Mouse (Mus musculus) kidney, adult 9 months (tissue): ENCODE measurements around the gene Tgfbr3l.

Experiments
- DNase-seq: peaks from one replicate; pipeline ENCODE4 v3.0.0; 2022

Gene Tgfbr3l

DNA sequence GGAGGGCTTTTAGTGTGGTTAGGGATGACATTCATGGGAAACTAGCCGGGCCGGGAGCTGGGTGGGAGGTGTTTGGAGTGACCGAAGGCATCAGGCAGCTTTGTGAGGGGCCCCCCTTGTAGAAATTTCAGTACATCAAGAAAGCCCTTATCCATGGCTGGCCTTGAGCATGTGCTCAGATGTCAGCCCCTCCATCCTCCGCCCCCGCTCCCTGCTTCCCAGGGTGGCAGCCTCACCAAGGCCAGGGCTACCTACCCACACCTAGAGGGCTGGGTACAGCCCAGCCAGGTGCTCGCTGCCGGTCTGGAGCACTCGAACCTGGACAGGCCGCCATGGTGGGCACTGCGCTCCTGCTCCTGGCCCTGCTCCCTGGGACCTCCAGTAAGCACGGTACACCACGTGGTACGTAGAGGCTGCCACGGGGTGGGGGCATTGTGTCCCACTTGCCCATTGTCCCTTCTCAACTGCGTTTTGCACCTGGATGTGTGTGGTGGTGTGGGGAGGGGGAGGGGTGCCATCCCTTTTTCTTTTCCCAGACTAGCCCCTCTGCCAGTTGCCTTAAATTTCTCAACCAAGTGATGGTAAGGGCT lies at the start of gene Tgfbr3l:
Gene Tgfbr3l, plus strand, starts transcription at position 264 of the 590 bp plus-strand sequence.
- DNase-seq, result no peak

DNA sequence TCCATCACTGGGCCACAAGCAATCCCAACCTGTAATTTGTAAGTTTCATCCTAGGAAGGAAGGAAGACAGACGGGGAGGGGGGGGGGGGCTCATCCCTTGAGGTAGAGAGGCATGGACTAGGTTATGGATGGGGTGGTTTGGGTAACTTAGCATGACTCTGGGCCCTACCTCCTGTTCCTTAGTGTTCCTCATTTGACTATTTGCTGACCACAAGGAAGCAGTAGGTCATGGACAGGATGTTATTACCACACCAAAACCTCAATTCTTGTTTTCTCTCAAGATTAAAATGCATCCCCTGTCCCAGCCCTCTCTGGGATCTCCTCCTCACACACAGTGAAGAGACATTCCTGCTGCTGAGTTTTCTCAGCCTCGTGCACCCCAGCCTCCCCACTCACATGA lies 46.7 kb upstream of the Tgfbr3l start:
- no peak for DNase-seq

DNA sequence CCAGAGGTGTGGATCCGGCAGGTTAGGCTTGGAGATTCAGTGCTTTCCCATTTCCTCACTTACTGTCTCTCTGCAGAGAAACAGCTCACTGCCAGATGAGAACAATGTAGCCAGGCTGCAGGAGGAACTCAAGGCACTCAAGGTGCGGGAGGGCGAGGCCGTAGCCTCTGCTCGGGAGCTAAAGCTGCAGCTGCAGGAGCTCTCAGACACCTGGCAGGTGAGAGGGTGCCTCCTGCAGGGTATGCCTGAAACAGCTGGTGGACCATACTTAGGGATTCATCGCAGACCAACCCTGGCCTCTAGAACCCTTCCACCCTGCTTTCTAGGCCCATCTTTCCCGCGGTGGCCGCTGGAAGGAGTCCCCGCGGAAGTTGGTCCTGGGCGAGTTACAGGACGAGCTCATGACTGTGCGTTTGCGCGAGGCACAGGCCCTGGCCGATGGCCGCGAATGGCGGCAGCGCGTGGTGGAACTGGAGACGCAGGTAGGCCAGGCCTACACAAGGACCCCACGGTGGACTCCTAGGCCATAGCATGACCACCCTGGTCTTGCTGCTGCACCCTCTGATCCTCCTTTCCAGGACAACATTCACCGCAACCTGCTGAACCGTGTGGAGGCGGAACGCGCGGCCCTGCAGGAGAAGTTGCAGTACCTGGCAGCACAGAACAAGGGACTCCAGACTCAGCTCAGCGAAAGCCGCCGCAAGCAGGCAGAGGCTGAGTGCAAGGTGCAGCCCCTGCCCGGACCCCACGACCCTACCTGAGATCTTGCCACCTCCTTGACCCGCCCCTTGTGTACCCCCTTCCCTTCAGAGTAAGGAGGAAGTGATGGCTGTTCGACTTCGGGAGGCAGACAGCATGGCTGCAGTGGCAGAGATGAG lies 42.5 kb upstream of the Tgfbr3l start:
- DNase-seq, result no peak

DNA sequence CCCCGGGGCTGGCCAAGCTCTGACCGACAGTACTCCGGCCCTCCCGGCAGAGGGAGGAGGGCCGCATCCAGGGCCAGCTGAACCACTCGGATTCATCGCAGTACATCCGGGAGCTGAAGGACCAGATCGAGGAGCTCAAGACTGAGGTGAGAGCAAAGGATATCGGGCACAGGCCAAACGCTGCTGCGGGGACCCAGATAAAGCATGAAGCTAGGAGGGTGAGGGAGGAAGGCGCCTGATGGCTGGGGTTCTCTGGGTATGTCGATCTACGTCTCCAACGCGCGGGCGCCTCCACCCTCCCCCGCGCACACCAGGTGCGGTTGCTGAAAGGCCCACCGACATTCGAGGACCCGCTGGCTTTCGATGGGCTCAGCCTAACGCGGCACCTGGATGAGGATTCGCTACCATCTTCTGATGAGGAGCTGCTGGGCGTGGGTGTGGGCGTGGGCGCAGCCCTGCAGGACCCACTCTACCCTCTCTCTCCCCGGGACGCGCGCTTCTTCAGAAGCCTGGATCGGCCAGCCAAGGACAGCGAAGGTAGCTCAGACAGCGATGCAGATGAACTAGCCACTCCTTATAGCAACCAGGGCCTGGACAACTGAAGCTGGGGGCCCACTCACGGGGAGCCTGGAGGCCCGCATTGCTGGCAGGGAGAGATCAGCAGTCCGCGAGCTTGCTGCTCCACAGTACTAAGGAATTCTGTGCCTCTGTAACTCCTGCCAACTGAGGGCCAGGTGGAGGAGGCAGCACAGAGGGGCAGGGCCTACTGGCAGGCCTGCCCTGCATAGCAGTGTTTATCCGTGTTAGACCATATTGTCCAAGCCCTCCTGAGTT lies 41.6 kb upstream of the Tgfbr3l start:
- no peak for DNase-seq

DNA sequence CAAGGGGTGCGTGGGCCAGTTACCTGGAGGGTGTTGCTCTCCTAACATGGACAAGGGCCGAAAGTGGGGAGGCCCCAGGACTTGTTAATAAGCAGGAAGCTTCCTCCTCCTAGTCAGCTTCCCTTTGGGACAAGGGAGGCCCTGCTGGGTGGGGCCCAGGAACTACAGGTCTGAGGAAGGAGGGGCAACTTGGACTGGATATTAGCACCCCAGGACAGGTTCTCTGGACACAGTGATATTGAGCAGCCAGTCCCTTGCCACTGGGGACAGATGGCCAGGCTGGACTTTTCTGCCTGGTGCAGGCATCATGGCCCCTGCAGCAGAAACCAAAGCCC lies 41.0 kb upstream of the Tgfbr3l start:
- no peak for DNase-seq

DNA sequence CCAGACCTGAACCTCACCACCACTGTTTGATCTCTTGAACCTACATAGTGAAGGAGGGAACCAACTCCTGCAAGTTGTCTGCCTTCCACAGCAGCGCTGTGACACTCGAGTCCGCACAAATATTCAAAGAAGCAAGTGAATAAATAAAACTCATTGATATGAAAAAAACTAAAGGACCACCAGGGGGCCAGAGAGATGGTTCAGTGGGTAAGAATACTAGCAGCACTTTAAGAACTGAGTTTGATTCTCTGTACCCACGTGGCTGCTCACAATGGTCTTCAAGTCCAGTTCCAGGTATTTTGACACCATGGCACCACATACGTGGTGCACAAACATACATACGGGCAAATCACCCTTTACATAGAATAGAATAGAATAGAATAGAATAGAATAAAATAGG lies 36.9 kb upstream of the Tgfbr3l start:
- DNase-seq, result no peak

DNA sequence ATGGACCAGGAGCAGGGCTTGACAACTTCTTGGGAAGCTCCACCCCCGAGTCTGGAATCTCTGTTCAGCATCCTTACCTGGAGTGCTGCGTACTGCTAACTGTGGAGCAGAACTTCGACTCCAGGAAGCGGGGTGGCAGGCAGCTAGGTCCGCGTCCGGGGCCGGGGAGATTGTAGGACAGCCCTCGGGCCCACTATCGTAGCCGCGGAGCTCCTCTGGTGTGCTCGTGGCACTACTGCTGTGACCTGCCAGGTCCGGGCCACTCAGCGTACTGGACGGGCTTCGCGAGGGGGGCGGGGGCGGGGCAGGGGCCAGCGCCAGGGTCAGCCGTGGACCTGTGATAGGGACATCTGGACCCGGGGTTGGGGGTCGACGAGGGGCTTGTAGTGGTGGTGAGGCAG lies 35.2 kb upstream of the Tgfbr3l start:
- no peak for DNase-seq

DNA sequence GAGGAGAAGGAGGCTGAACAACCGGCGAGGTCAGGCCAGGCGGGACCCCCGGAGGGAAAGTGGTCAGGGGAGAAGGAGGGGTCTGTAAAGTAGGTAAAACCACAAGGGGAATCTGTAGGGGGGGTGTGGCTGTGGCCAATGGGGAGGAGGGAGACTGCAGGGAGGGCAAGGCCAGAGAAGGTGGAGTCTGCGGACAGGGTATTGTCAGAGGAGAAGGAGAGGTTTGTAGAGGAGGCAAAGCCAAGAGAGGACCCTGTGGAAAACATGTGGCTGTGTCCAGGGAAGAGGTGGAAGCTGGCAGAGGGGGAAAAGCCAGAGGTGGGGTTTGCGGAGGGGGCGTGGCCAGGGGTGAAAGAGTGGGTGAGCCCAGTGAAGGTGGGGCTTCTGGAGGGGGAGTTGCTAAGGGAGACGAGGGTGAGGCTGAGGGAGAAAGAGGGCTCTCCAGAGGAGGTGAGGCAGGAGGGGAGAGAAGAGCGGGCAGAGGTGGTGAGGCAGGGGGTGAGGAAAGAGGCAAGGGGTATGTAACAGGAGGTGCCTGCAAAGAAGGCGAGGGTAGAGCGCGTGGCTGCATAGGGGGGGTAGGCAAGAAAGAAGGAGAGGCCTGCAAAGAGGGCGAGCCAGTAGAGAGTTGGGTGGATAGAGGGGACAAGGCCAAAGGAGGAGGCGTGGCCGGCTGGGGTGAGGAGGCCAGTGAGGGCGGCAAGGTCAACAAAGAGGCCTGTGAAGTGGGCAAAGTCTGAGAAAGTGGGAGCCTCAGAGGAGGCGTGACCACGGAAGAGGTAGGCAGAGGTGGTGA lies 34.6 kb upstream of the Tgfbr3l start:
- DNase-seq, result peak; percentile 44

DNA sequence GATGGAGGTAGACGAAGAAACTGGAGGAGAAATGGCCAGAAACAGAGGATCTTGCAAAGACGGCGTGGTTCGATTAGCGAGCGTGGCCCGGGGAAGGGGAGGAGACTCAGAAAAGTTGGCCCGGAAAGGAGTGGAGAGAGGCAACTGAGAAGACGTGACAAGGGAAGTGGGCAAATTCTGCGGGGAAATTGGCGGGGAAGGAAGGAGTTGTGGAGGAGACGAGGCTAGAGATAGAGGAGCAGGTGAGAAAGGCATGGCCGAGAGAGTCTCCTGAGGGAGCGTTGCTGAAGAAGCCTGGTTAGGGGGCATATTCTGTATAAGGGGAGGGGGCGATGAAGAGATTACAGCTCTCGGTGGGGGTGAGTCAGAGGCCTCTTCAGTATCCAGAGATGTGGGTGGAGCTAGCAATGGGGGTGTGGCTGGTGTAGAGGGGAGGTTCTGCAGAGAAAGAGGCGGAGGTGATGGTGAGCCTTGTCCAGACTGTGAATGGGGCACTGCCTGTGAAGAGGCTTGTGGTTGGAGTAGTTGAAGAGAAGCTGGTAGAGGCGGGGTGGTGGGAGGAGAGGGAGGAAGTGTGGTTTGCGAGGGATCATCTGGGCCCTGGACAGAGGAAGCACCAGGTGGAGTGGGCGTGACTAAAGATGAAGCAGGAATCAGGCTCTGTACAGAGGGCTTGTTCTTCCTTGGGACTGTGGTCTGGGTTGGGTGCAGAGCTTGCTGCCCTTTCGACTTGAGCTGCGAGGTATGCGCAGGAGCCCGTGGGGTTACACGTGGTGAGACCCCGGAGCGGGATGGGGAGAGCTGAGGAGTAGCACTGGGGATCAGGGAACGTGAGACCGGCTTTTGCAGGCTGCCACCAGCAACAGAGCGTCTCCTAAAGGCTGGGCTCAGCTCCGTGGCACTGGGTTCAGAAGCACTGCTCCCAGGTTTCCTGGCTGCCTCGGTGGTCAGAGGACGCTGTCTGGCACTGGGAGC lies 33.7 kb upstream of the Tgfbr3l start:
- DNase-seq, result peak; percentile 43

DNA sequence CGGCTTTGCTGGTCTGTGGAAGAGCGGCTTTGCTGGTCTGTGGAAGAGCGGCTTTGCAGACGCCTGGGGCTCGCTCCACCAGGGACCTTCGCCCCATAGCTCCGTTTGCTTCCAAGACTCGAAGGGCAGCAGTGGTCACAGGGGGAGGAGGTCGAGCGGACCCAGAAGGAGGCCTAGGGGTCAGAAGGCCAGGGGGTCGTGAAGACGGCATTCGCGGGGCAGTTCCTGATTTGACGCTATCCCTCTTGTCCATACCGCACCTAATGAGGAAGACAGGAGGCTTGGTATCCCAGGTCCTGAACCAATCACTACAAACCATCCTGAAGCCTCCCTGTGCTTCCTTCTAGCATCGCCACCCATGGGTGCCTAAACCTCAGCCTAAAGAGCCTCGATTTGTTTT lies 31.7 kb upstream of the Tgfbr3l start:
- no peak for DNase-seq

DNA sequence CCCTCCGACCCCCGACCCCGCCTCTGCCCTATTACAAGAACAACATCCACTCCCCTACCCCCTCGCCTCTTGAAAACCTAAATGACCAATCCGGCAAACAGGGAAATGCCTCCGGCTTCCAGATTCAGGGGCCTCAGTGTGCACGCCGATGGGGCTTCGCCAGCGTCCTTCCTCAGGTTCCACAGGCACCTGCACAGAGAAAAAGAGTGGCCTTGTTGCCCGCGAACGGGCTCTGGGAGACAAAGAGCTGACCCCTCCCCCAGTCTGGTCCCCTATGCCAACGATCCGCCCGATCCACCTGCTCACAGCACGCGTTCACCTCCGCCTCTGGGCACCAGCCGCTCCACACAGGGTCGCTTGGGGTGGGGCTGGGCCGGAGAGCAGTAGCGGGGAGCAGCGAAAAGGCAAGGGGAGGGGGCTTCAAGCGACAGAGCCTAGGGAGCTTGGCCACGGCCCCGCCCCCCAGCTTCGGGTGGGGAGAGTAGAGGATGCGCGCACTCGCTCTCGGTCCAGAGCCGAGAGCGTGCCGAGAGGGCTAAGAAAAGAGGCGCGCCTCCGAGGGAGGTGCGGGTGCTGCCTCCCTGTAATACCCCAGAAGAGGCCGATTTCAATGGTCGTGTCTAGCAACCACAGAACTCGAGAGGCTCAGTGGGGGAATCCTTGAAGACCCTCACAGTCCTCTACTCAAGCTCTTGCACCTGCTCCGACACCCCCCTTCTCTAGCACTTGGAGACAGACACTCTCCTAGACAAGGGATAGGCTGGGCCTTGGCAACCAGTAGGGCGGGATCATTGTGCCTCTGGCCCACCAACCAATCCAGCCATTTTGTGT lies 31.0 kb upstream of the Tgfbr3l start, which contains the start of gene Prr36:
Gene Prr36, minus strand, starts transcription at position 669 of the 831 bp plus-strand sequence.
- no peak for DNase-seq

DNA sequence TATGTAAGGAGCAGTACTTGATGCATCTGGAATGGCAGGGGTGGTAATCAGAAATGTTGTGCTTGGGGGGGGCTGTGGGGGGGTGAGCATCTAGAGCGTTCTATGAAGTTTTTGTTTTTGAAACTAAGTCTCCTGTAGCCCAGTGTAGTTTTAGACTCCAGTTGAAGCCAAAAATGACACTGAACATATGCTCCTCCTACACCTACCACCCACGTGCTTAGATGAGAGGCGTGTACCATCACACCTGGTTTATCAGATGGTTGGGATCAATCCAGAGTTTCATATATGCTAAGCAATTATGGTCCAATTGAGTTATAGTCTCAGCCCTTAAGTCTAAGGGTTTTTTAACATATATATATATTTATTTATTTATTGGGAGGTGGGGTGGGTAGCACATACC lies 28.4 kb upstream of the Tgfbr3l start:
- no peak for DNase-seq

DNA sequence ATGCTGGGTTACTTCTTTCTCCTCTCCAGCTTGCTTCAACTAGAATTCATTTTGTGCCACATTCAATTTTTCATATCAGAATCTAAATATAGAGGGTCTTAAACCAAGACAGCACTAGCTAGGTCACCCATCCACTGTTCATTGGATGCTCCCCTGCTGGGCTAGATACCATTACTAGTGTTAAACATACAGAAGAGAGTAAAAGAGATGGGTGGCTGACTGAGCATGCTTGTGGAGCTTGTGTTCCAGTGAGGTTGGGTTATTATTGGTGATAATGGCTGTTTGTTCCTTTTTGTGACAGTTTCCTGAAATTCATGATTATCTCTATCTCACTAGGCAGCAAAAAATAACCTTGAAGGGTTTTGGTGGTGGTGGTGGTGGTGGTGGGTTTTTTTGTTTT lies 26.0 kb upstream of the Tgfbr3l start:
- DNase-seq, result no peak

DNA sequence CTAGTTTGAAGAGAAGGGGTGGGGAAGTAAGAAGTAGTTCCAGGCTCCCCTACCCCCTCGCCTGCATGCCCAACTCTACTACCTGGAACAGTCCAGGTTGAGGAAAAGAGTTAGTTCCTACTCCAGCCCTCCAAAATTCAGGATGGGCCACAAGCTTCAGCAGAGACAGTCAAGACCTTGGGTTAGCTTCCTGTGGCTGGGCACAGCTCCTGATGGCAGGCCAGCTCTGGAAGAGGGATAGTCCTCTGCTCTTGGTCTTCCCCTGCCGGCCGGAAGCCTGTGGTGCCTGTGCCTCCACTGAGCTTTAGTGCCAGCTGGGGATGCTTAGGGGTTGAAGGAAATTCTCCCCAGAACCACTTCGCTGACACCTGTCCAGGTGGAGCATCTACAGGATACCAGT lies 21.7 kb upstream of the Tgfbr3l start:
- no peak for DNase-seq

DNA sequence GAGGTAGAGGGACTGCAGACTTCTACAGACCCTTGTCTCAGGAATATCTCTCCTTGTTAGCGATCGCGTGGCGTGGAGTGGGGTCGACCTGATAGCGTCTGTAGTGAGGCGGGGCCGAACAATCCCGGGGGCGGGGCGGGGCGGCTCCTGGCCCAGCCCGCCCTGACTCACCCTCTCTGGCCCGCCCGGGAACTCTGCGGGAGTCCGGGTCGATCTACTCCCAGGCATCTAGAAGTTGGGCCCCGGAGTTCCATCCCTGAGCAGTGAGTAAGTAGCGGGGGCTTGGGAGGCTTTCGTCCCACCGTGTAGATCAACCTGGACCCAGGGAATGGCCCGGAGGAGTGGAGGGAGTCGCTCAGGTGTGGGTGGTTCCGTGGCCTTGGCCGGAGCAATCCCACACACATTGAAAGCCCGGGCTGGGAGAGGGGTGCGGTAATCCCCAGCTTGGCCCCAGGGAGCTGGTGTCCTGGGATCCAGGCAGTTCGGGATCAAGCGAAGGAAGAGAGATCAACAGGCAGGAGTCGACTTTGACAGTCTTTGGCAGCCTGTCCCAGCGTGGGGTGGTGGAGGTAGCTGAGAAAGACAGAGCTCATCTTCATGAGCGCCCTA lies 21.2 kb upstream of the Tgfbr3l start, which contains the start of gene Lrrc8e:
Gene Lrrc8e, plus strand, starts transcription at position 89 of the 609 bp plus-strand sequence.
- no peak for DNase-seq

DNA sequence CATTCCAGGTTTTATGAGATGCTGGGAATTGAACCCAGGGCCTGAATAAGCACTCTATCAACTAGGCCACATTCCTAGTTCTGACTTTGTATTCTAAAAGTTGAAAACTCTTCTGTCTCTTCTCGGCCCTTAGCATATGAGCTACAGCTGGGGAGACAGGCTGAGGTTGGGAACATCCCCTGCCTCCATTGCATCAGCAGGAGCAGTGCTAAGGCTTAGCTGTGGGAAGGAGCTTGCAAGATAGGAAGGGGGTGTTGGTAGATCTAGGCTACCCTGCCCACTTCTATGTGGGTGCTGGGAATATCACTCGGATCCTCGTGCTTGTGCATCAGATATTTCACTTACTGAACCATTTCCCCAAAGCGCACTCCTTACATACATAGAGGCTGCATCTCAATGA lies 20.1 kb upstream of the Tgfbr3l start:
- DNase-seq, result no peak

DNA sequence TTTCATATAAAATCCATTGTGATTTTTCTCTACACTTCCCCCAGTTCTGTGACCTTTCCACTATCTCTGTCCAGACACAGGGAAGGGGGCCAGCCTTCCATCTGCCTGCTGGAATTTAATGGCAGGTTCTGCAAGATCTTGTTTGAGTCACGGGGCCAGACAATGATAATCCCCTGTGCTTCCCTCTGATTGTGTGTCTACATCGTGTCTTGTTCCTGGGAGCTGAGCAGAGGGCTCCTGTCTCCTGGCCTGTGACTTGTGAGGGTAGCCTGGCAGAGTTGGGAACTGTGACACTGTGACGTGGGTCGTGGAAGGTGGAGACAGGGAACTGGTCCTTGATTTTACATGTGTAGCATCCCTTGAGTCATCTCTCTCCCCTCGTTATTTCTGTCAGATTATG lies 18.2 kb upstream of the Tgfbr3l start:
- no peak for DNase-seq

DNA sequence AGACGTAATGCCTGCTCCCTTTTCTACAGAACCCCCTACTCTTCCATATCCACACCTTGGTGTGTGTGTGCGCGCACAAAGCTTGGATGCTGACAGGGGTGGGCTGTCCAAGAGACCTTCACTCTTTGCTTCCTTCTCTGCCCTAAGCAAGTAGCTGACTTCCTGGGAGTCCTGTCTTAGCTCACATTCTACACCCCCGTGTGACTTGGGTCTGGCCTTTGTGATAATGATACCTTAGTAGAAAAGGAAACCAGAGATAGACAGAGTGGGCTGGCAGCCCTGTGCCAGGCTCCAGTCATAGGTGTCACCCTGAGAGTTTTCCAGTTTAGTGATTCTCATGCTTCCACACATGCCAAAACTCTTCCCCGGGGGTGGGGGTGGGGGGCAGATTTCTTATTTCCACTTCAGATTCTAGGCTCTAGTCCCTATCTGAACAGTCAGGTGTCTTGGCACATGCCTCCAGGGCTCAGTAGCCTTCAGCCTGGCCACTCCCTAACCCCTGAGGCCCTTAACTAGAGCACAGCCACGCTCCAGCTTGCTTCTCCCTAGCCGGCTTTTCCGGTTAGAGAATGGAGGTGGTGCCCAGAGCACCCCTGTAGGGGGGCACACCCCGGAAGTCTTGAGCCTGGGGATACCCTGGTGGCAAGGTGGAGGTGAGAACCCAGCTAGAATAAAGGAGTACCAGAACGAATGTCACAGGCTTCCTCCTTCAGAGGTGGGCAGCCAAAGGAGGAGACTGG lies 17.2 kb upstream of the Tgfbr3l start:
- DNase-seq, result no peak

DNA sequence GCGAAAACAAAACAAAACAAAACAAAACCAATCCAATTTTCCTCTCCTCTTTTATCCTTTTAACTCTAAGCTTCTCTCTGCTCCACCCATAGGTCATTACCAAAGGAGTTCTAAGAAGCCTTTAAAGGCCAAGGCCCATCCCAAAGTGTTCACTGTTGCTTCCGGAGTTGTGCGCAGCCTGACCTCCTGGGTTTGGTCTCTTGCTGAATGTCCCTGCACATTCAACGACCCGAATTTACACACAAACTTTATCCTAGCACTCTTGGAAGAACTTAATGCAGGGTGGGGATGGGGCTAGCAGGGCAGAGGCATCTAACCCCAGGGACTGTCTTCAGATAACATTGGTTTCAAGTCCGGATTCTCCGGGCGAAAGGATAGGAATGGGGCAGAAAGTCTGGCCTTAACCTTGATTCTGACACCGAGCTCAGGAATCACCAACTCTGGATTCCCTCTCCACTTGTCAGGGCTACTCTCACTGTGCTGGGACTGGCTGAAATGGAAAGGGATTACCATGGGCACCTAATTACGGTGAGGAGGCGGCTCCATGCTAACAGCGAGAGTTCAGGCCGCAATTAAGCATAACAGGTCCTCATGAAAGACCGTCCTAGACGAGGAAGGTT lies 10.1 kb upstream of the Tgfbr3l start:
- peak; percentile 65 for DNase-seq
